Mouse (Mus musculus) lung, adult 2 months (tissue): ENCODE results near the gene Orai1.

ENCODE experiments used
- CTCF ChIP-seq: fragments of 200-500 bp; IDR thresholded peaks from 2 replicates; pipeline ENCODE4 v1.5.1; 2011; ENCODE audit warnings: mild to moderate bottlenecking, low read length, control low read depth; ENCODE audit not compliant: insufficient read depth
- POLR2A ChIP-seq: fragments of 200-500 bp; IDR thresholded peaks from 2 replicates; pipeline ENCODE4 v1.6.1; 2011; ENCODE audit warnings: low read depth, mild to moderate bottlenecking, control low read depth, low read length, borderline replicate concordance; ENCODE audit errors: extremely low read depth

DNA sequence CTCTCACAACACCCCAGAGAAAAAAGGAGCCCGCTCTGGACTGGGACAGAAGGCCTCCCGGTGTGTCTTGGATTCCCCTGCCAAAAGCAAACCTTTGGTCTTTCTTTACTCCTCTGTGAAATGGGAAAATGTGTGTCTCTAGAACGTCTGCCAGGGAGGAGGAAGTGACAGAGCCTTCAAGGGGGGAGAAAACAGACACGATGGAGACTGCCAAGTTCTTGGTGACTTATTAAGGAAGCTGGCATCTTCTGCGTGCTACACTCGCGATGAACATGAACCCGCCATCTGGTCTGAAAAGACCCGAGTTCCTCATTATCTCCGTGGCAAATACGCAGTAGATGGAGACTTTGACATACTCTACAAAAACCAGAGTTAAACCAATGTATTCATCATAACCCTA is 49.4 kb upstream of the Orai1 start:
- TF ChIP-seq CTCF (no peak), POLR2A (no peak)
